Mouse (Mus musculus): Measurements from ENCODE around the gene Lamc3. TPM values are rescaled to one million over a fixed set of nuclear protein-coding genes. Genes with fewer than 3 reads are reported as not detected.
"Not testable (repeated sequence)": the region's sequence is repeated elsewhere in the genome, so short reads cannot be mapped to it uniquely, and the experiment has no call there.

Lamc3 gene
- polyA plus RNA-seq, 1 experiment from 2014 or later, result 4.5 TPM

DNA sequence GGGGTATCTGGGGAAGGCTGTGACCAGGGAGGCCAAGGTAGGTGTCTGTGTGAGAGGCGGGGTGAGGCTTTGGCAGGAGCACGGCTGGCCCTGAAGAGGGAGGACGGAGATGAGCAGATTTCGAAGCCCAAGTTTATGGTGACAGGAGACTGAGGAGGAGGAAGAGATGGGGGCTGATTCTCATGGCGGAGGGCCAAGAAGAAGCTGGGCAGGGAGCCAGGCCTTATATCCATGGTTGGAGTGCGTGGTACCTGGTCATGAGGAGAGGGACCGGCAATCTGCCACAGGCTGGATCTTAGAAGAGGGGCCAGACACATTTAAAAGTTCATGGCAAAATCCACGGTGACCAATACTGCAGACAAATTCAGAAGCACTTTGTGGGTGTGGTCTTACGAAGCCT is 19.3 kb downstream of the Lamc3 start:
- Histone ChIP-seq H3K27ac (no peak overlapping the region), H3K4me3 (replicated peaks) (no peak overlapping the region), H3K36me3 (no peaks in the 10 kb centered on the region), H3K27me3 (no peaks in the 10 kb centered on the region), H3K4me1 (peaks cover 21% of the 10 kb centered on the region), H3K9ac (no peak overlapping the region), H3K9me3 (replicated peaks) (no peaks in the 10 kb centered on the region), H3K4me2 (no peak overlapping the region)
- 66% methylated on average over 9 of the region's 9 CpGs for WGBS
- no peak for ATAC-seq (replicated peaks; ENCODE audit: low FRiP score)

DNA sequence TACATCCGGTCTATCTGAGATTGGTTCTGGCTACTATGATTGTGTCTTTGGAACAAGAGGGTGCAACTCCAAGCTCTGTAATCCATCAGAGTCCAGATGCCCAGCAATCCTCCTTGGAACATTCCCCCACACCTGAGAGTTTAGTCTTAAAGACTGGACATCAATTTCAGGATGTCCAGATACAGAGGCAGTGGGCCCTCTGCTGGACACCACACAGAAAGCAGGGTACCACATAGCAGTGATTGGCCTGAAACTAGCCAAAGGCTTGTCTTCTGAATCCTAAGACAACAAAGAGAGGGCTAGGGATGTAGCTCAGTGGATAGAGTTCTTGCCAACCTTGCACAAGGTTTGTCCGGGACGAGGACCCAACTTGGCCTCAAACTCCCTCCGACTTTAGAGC is 25.5 kb downstream of the Lamc3 start:
- H3K4me1 ChIP-seq, result no peaks in the 10 kb centered on the region
- H3K4me2 ChIP-seq, result no peak overlapping the region
- no peak overlapping the region for H3K4me3 ChIP-seq (replicated peaks)
- H3K9ac ChIP-seq, result no peak overlapping the region
- no peak for ATAC-seq (replicated peaks; ENCODE audit: low FRiP score)
- no peaks in the 10 kb centered on the region for H3K9me3 ChIP-seq (replicated peaks)
- no peaks in the 10 kb centered on the region for H3K36me3 ChIP-seq
- no peak overlapping the region for H3K27ac ChIP-seq
- 64% methylated on average over 4 of the region's 4 CpGs for WGBS
- H3K27me3 ChIP-seq, result no peaks in the 10 kb centered on the region

DNA sequence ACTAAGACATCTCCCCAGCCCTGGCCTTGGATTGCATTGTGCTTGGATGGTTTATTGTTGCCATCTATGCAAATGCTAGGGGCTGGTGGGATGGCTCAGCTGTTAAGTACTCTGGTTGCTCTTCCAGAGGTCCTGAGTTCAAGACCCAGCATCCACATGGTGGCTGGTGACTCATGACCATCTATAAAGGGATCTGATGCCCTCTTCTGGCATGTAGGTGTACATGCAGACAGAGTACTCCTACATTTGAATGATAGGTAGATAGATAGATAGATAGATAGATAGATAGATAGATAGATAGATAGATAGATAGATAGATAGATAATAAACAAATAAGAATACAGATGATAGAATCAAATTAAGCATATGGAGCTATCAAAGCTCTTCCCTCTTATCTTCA is 27.1 kb downstream of the Lamc3 start:
- not testable (repeated sequence) for ATAC-seq (replicated peaks; ENCODE audit: low FRiP score); H3K9ac ChIP-seq; H3K36me3 ChIP-seq; H3K27me3 ChIP-seq; H3K4me1 ChIP-seq; H3K4me2 ChIP-seq; H3K4me3 ChIP-seq (replicated peaks); H3K27ac ChIP-seq; H3K9me3 ChIP-seq (replicated peaks)

DNA sequence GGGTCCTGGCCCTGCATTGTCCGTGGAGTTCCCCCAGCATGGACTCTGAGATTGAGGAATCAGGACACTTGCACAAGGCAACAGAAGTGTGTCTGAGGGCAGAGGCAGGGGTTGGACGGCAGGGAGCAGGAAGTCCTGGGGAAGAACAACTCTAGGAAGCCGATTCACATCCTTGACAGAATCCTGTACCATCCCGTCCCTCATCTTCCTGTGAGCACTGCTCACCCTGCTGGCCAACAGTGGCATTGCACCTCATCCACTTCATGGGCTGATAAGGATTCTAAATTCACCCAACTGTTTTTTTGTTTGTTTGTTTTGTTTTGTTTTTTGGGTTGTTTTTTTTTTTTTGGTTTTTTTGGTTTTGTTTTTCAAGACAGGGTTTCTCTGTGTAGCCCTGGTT is 28.0 kb downstream of the Lamc3 start:
- H3K4me1 ChIP-seq, result no peaks in the 10 kb centered on the region
- no peak overlapping the region for H3K27ac ChIP-seq
- no peak overlapping the region for H3K4me3 ChIP-seq (replicated peaks)
- no peak overlapping the region for H3K4me2 ChIP-seq
- H3K9ac ChIP-seq, result no peak overlapping the region
- no peaks in the 10 kb centered on the region for H3K36me3 ChIP-seq
- 20% methylated on average over 4 of the region's 4 CpGs for WGBS
- no peak for ATAC-seq (replicated peaks; ENCODE audit: low FRiP score)
- 0 out of 2 replicates have a peak, but pooled peaks cover under 1% of the 10 kb centered on the region for H3K27me3 ChIP-seq
- H3K9me3 ChIP-seq (replicated peaks), result no peaks in the 10 kb centered on the region

DNA sequence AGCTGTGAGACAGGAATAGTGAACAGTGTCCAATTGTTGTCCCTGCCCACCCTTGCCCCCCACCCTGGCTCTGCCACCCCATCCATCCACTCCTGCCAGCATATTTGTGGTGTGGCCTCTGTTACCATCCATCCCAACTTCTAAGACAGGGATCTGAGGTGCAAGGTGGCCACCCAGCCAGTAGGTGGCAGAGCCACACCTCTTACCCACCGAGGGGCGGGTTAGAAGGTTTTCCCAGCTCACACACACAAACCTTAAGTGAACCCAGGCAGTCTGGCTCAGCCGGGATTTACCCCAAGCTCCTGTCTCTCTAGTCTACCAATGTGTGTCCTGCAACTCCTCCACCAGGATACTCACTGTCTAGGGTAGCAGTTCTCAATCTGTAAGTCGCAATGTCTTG is 30.5 kb downstream of the Lamc3 start:
- no peak overlapping the region for H3K4me2 ChIP-seq
- 29% methylated on average over 4 of the region's 4 CpGs for WGBS
- H3K27me3 ChIP-seq, result 0 out of 2 replicates have a peak, but pooled peaks cover 9% of the 10 kb centered on the region
- ATAC-seq (replicated peaks; ENCODE audit: low FRiP score), result no peak; the same call in 1 of the 2 replicates
- no peak overlapping the region for H3K9ac ChIP-seq
- H3K4me3 ChIP-seq (replicated peaks), result no peak overlapping the region
- H3K27ac ChIP-seq, result no peak overlapping the region
- H3K4me1 ChIP-seq, result no peaks in the 10 kb centered on the region
- H3K36me3 ChIP-seq, result no peaks in the 10 kb centered on the region
- no peaks in the 10 kb centered on the region for H3K9me3 ChIP-seq (replicated peaks)

DNA sequence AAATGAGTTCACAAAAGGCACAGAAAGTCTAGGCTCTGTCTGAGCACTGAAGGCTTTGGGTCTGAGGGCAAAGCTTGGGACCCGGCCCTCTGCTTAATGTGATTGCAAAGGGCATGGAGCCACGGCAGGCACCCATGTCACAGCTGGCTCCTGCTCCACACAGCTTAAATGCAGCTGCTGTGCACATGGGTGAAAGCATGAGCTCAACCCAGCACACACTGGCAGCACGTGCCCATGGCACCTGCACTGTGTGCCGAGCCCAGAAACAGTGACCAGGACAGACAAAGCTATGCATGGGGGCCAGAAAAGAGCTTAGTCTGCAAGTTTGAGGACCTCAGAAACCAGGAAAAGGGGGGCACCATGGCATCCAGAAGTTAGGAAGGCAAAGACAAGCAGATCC is 36.6 kb downstream of the Lamc3 start:
- H3K9ac ChIP-seq, result no peak overlapping the region
- 81% methylated on average over 4 of the region's 4 CpGs for WGBS
- no peak overlapping the region for H3K4me3 ChIP-seq (replicated peaks)
- H3K4me1 ChIP-seq, result no peaks in the 10 kb centered on the region
- H3K36me3 ChIP-seq, result no peaks in the 10 kb centered on the region
- H3K27me3 ChIP-seq, result 0 out of 2 replicates have a peak, but pooled peaks cover 9% of the 10 kb centered on the region
- H3K27ac ChIP-seq, result no peak overlapping the region
- no peak overlapping the region for H3K4me2 ChIP-seq
- no peak for ATAC-seq (replicated peaks; ENCODE audit: low FRiP score)
- no peaks in the 10 kb centered on the region for H3K9me3 ChIP-seq (replicated peaks)

DNA sequence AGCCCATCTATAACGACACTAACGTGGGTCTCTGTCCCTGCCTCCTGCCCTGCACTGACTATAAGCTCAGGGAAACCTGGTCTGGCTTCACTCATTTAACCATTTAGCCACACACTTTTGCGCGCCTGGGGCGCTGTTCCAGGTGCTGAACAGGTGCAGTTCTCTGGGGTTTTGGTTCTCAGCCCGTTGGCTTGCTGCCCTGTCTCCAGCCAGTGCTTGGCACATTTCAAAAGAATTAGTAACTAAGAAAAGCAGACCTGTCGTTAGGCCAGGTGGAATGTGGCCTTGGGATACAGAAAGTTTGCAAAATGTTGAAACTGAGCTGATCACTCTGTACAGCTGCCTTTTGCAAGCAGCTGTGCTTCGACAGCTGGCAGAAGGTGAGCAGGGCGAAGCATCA is 37.7 kb downstream of the Lamc3 start:
- Histone ChIP-seq H3K9ac (no peak overlapping the region), H3K36me3 (no peaks in the 10 kb centered on the region), H3K4me2 (no peak overlapping the region), H3K27ac (no peak overlapping the region), H3K4me1 (no peaks in the 10 kb centered on the region), H3K4me3 (replicated peaks) (no peak overlapping the region), H3K9me3 (replicated peaks) (no peaks in the 10 kb centered on the region), H3K27me3 (0 out of 2 replicates have a peak, but pooled peaks cover 9% of the 10 kb centered on the region)
- 32% methylated on average over 9 of the region's 9 CpGs for WGBS
- no peak for ATAC-seq (replicated peaks; ENCODE audit: low FRiP score)

DNA sequence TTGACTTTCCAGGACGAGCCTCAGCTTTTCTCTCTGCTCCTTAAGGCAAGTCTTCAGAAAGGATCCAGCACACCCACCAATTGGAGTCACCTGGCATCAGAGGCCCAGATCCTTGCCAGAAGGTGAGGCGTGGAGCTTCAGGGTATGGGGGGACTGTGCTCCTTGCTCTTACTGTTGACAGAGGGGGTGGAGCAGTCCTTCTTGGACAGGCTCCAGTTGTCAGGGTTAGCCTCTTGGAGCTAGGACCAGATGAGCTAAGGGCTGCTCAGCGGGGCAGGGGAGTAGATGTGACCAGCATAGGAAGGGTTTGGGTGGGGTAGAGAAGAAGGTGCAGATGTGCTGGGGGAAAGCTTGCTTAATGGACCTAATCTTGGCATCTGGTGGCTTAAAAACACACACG is 38.8 kb downstream of the Lamc3 start:
- Histone ChIP-seq H3K4me3 (replicated peaks) (no peak overlapping the region), H3K4me2 (no peak overlapping the region), H3K27me3 (0 out of 2 replicates have a peak, but pooled peaks cover 3% of the 10 kb centered on the region), H3K36me3 (no peaks in the 10 kb centered on the region), H3K4me1 (no peaks in the 10 kb centered on the region), H3K27ac (no peak overlapping the region), H3K9me3 (replicated peaks) (no peaks in the 10 kb centered on the region), H3K9ac (no peak overlapping the region)
- 52% methylated on average over 4 of the region's 4 CpGs for WGBS
- no peak for ATAC-seq (replicated peaks; ENCODE audit: low FRiP score)

DNA sequence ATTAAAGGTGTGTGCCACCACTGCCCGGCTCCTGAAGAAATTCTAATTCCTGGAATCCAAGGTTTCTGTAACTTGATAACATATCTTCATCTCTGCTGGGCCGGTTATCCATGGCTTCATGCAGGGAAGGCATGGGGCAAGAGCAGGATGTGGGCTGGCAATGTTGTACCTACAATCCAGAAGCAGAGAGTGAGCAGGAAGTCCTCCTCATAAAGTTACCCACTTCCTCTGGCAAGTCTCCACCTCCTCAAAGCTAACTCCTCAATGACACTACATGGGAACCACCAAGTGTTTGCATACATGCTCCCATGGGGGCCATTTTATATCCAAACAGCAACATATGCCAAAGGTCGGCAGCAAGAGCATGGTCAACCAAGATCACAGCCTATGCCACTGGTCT is 42.6 kb downstream of the Lamc3 start:
- WGBS, result 77% methylated on average over 3 of the region's 3 CpGs
- no peaks in the 10 kb centered on the region for H3K36me3 ChIP-seq
- no peak for ATAC-seq (replicated peaks; ENCODE audit: low FRiP score)
- H3K4me3 ChIP-seq (replicated peaks), result no peak overlapping the region
- no peak overlapping the region for H3K9ac ChIP-seq
- H3K27me3 ChIP-seq, result no peaks in the 10 kb centered on the region
- H3K4me2 ChIP-seq, result no peak overlapping the region
- no peaks in the 10 kb centered on the region for H3K4me1 ChIP-seq
- no peak overlapping the region for H3K27ac ChIP-seq
- H3K9me3 ChIP-seq (replicated peaks), result no peaks in the 10 kb centered on the region

DNA sequence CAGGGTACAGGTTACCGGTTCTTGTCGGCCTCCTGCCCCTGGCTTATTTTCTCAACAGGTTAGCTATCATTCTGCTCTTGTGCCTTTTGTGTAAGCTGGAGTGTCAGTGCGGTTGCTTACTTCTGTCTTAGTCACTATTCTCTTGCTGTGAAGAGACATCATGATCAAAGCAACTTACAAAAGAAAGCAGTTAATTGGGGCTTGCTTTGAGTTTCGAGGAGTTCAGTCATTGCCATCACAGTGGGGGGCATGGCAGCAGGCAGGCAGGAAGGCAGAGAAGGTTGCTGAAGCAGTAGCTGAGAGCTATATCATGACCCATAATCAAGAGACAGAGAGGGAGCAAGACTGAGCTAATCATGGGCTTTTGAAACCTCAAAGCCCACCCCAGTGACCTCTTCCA is 47.5 kb downstream of the Lamc3 start:
- 37% methylated on average over 4 of the region's 4 CpGs for whole genome bisulfite sequencing
- Histone ChIP-seq H3K27me3 (no peaks in the 10 kb centered on the region), H3K4me3 (replicated peaks) (no peak overlapping the region), H3K36me3 (no peaks in the 10 kb centered on the region), H3K4me1 (no peaks in the 10 kb centered on the region), H3K4me2 (no peak overlapping the region), H3K27ac (no peak overlapping the region), H3K9me3 (replicated peaks) (no peaks in the 10 kb centered on the region), H3K9ac (no peak overlapping the region)
- no peak for ATAC-seq (replicated peaks; ENCODE audit: low FRiP score)

DNA sequence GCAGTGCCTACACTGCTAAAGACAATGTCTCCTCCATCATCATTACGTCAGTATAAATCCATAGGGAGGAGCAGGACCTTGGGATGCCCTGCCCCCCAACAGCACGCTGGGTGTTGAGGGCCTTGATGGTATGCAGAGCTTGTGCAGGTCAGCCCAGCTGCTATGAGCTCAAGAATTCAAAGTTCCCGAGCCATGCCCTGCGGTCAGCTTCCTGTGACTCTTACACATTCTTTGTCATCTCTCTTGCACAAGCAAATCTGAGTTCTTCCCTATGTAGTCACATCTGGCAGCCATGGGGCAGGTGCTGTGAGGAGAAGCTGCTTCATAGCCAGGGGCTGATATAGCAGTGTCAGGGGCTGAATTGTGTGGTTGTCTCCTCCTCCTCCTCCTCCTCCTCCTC is 48.0 kb downstream of the Lamc3 start:
- no peaks in the 10 kb centered on the region for H3K9me3 ChIP-seq (replicated peaks)
- no peak overlapping the region for H3K4me3 ChIP-seq (replicated peaks)
- no peaks in the 10 kb centered on the region for H3K27me3 ChIP-seq
- no peak overlapping the region for H3K4me2 ChIP-seq
- no peak for ATAC-seq (replicated peaks; ENCODE audit: low FRiP score)
- H3K27ac ChIP-seq, result no peak overlapping the region
- H3K4me1 ChIP-seq, result no peaks in the 10 kb centered on the region
- 23% methylated on average over 4 of the region's 4 CpGs for WGBS
- no peaks in the 10 kb centered on the region for H3K36me3 ChIP-seq
- no peak overlapping the region for H3K9ac ChIP-seq

DNA sequence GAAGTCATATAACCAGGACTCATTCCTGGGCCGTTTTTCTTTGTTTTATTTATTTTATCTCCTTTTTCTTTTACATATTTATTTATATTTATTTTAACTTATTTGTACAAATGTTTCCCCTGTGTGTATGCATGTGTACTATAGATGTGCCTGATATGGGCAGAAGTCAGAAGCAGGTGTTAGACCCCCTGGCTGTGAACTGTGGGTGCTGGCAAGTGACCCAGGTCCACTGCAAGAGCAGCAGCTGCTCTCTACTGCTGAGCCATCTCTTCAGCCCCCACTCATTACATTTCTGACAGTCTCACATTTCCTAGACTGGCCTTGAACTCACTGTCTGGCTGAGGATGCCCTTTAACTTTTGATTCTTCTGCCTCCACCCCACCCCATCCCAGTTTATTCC is 51.2 kb downstream of the Lamc3 start:
- no peaks in the 10 kb centered on the region for H3K9me3 ChIP-seq (replicated peaks)
- 82% methylated on average over 1 of the region's 1 CpGs for WGBS
- no peak overlapping the region for H3K9ac ChIP-seq
- no peaks in the 10 kb centered on the region for H3K36me3 ChIP-seq
- no peak overlapping the region for H3K4me2 ChIP-seq
- no peak for ATAC-seq (replicated peaks; ENCODE audit: low FRiP score)
- H3K27me3 ChIP-seq, result no peaks in the 10 kb centered on the region
- no peaks in the 10 kb centered on the region for H3K4me1 ChIP-seq
- H3K27ac ChIP-seq, result no peak overlapping the region
- H3K4me3 ChIP-seq (replicated peaks), result no peak overlapping the region

DNA sequence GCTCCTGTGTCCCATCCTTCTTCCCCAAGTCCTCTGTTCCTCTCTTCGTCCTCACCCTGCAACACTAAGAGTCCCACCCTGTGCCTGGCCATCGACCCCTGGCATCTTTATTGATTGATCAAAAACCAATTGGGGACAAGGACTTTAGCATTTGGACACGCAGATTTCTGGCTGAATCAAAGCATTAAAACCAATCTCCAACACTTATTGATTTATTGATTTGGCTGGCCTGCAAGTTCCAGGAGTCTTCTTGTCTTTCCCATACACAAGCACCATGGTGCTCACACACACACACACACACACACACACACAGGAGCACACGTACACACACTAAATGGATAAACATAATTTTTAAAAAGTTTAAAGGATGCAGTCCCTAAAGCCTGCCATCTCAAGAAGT is 55.9 kb downstream of the Lamc3 start:
- H3K4me1 ChIP-seq, result no peaks in the 10 kb centered on the region
- H3K9me3 ChIP-seq (replicated peaks), result no peaks in the 10 kb centered on the region
- no peak overlapping the region for H3K9ac ChIP-seq
- 84% methylated on average over 4 of the region's 4 CpGs for WGBS
- no peaks in the 10 kb centered on the region for H3K36me3 ChIP-seq
- H3K4me2 ChIP-seq, result no peak overlapping the region
- 0 out of 2 replicates have a peak, but pooled peaks cover 3% of the 10 kb centered on the region for H3K27me3 ChIP-seq
- ATAC-seq (replicated peaks; ENCODE audit: low FRiP score), result no peak
- no peak overlapping the region for H3K4me3 ChIP-seq (replicated peaks)
- no peak overlapping the region for H3K27ac ChIP-seq

Data from kidney, embryonic 15.5 days (tissue).